ENCODE assay signal across 8 mouse cellular contexts in the genomic region with DNA sequence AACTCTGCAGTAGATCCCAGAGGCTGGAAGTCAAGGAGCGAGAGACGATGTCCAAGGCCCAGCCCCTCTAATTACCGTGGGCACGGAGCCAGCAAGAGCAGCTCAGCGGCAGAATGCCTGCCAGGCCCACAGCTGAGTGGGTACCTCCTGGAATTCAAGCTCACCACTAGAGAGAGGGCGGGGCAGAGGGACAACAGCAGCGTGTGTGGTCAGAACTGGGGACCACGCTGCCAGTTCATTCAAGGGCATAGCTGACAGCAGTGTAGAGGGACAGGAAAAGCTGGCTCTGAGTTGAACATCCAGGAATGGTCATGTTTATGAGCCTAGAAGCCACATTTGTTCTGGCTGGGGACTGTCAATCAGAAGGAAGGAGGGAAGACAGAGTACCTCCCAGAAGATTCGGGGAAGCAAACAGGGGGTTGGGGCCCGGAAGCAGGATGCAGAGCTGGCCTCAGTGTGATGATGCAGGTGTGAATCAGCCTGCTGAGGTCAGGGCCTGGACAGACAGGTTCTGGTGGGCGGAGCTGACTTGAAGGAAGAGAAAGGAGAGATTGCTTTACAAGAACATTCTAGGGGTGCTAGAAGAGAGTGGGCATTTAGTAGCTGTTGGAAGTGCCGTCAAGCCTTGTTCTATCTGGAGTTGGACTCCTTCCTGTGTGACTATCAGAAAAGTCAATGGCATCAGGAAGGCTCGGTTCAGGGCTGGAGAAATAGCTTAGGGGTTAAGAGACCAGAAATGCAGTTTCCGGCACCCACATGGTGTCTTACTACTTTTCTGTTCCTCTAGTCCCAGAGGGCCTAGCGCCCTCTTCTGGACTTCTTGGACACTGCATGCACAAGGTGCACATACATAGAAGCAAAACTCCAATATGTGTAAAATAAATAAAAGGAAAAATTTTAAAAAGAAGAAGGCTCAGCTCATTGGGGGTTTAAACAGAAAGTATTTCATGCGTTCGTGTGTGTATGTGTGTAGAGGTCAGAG.
DNase-seq lines count a peak whose midpoint lies in the region; ATAC-seq lines count a peak whose summit lies in the region.

No protein-coding gene starts in this region.

- DNase-seq in cerebellum, adult 9-11 months: peak; percentile 9
- peak; percentile 83 for DNase-seq in retina, postnatal 1 day
- no peak for DNase-seq in retina, embryonic 14.5 days (ENCODE audit: low spot score)
- DNase-seq in kidney, adult 8-10 months: peak; percentile 8 to 17
- peak; percentile 9 for DNase-seq in retina, postnatal 7 days (ENCODE audit: low read depth, low spot score)
- DNase-seq in frontal cortex, postnatal 25 days (ENCODE audit: low spot score in 2 of 2): no peak
- no peak for DNase-seq in thymus, postnatal 10 days (ENCODE audit: low spot score in 2 of 2)

- ATAC-seq in cerebellum, adult (ENCODE audit: insufficient number of reproducible peaks, low FRiP score, low TSS enrichment): no peak

Comparison
In these comparisons a context has a peak if more than half of its experiments do, and no peak if none do; other contexts are left out.
1. DNase-seq: peak in cerebellum, adult 9-11 months (single experiment), retina, postnatal 1 day (single experiment), kidney, adult 8-10 months (2 of 2) and retina, postnatal 7 days (single experiment); none in retina, embryonic 14.5 days (single experiment), frontal cortex, postnatal 25 days (0 of 2) and thymus, postnatal 10 days (0 of 2).